Mouse (Mus musculus) fat pad, adult 2 months (tissue): ENCODE data around the gene Pkib.

Experiments
- DNase-seq: peaks from one replicate; pipeline ENCODE4 v3.0.0-alpha.2; 2011; ENCODE audit warnings: low read depth, low spot score; ENCODE audit errors: extremely low read depth

Gene Pkib

DNA sequence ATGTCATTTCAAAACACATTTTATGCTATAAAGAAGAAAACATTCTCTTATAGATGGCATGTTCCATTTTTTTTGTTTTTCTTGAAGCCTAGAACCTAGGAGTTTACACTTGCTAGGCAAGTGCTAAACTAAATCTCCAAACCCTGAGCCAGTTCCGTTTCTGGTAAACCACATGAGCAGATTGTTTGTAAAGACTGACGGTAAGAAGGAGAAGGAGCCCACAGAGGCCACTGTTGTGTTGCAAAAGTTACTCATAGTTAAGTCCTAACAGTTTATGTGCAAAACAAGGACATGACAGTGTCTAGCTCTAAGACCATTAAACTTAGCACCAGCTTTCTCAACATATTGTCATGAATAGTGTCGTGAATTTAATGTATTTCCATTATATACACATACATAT is 99.9 kb downstream of the Pkib start:
- no peak for DNase-seq

DNA sequence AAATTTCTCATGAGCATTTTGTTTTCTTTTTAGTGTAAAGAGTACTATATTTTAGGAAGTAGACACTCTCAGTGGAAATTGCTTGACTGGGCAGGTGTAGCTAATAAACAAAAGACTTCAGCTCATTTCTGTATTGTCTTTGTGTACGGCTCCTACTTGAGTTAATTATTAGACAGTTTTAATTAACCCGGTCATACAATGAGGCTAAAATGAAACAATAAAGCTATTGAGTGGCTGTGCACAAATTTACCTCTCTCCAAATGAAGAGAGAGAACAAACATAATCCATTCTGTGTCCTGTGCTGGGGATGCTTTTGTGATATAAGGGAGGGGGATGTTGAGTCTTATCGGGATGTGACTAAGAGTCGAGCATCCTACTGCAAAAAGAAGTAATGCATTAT is 109.0 kb downstream of the Pkib start:
- DNase-seq, result no peak

DNA sequence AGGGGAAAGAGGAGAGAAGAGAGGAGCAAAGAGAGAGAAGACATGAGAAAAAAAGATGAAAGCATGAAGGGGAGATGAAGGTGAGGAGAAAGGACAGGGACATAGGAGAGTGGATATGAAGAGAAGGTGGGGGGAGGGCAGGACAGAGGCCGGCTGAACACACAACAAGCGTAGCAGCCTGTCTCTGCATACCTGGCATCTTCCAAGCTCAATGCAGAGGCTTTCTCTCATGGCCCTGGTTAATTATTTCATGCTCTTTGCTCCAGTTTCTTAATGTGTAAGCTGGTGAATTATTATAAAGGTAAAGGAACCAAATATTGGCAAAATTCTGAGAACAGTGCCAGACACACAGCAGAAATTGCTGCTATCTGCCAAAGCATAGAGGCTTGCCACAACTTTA is 109.6 kb downstream of the Pkib start:
- no peak for DNase-seq

DNA sequence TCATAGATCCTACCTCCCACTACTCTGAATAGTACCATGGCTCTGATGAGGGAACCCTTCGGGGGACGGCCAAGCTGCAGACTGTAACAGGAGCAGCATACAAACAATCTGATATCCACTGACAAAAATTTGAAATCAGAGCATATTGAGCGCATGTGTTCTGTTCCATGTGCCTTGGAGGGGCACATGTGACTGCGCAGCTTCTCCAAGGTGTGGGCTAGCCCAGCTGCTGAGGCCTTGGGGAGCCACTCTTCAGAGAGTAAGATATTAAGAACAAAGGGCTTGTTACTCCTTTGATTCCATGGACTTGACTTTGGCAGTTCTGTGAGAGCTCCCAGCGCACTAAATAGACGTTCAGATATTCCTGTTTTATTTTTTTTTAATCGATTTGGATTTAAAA is 111.3 kb downstream of the Pkib start:
- DNase-seq, result no peak

DNA sequence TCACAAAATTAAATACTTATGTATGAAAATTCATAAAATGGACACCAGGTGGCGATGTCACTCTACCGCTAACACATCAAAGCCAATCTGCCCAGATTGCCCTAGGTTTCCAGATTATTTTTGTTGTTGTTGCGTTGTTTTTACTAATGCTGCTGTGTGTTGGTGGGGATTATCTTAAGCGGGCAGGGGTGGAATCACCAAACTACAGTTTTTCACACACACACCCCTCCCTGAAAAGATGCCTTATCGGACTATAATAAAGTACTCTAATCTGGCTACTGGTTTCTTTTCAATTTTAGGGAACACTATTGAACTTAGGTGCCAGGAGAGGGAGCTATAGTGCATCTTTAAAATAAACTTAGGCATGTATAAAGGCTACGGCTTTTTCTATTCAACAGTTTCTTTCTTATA is 111.8 kb downstream of the Pkib start:
- no peak for DNase-seq

DNA sequence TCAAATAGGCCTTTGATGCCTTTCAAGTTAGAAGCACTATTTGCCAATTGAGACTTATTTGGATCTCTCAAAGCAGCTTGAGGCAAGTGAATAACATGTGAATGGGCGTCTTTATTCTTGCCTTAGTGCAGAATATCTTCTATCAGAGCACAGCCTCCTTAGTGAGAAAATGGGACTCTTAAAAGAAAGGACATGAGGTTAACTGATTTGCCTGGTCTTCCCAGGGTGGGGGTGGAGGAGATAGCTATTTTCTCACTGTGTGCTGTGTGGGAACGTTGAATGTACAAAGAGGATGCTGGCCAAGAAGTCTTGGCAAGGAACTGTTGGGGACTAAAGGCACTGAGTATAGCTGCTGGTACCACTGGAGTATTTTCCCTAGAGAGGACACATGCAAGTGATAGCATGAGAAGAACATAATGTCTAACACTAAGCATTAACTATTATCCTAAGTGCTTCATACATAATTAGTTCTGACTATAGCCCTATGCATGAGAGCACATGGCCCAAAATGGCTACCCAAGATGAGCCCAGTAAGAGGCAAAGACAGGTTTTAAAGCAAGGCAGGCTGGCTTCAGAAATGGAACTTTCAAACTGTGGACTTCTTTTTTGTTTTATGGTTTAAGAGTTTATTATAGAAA is 112.5 kb downstream of the Pkib start:
- DNase-seq, result no peak

DNA sequence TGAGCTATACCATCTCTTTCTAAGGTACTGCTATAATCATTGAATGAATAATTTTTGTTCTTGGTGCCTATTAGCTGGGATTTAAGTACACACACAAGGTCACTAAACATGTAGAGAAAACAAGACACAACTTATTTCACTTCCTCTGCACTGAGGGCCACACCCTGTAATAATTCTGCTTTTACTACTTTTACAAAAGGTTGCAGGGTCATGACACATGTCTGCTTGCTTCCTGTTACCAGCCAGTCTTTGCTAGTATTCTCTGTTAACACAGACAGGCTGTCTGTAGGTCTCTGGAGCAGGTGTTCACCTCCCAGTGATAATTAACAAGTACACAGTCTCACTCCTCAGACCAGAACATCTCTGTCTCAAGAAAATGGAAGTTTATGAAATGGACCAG is 113.7 kb downstream of the Pkib start:
- DNase-seq, result no peak

DNA sequence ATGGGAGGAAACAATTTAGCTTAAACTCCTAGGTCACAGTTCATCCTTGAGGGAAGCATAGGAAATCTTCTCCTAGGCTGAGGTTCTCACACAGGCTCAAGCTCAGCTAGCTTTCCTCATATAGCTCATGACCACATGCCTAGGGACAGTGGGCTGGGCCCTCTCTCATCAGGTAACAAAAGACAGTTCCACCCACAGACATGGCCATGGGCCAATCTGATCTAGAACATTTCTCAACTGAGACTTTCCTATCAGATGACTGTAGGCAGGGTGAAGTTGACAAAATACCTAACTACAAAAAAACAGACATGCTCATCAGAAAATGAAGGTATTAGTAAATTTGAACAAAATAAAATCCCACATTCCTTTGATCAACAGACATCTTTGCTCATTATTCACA is 115.3 kb downstream of the Pkib start:
- no peak for DNase-seq

DNA sequence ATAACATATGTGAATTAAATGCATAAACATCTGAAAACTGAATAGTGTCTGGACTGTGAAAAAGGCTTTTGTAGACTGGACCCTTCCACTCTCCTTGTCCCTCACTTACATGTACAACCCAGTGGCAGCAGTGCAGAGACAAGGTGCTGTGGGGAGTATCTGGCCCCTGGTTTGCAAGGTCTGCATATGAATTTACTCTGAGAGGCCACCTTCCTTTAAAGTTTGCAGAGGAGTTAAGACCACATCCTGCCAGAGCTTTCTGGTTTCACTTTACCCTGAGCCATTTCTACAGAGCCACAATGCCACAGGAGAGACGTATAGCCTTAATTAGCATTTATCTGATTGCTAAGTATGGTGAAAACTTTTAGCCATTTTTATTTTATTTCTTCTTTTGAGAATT is 121.6 kb downstream of the Pkib start:
- no peak for DNase-seq

DNA sequence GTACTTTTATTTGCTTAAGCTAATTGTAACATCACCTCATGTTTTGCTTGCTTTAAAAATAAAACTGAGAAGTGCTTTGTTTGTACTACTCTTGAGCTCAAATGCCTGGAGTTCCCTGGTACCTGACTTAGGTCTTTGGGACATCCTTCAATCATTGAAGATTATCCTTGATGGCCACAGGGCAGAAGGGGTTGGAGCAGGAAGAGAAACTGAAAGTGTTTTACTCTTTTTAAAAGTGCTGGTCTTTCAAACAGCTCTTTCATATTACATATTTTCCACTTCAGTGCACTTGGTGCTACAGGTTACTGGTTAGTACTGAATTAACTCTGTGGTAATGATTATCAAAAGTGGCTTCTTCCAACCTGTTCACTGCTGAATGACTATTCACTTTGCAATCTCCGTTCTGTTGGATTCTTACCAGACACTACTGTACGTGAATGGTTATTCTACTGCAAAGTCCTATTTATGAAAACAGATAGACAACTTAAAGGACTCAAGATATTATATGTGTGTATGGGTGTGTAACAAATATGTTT is 123.5 kb downstream of the Pkib start:
- no peak for DNase-seq

DNA sequence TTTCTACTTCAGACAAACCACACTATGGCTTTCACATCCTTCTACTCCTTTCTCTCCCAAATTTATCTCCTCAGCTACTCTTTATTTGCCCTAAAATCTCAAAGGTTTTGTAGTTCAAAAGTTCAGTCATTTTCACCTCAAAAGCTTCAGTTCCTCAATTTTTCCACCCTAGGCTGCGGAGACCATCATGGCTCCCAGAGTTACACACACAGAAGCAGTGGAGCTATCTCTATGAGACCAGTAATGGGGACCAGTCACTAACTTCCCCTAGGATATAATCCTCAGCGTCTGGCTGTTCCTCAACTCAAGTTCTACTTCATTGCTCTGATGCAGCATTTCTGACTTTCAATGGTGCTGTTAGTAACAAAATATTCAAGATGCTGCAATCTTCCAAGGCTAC is 127.2 kb downstream of the Pkib start:
- no peak for DNase-seq

DNA sequence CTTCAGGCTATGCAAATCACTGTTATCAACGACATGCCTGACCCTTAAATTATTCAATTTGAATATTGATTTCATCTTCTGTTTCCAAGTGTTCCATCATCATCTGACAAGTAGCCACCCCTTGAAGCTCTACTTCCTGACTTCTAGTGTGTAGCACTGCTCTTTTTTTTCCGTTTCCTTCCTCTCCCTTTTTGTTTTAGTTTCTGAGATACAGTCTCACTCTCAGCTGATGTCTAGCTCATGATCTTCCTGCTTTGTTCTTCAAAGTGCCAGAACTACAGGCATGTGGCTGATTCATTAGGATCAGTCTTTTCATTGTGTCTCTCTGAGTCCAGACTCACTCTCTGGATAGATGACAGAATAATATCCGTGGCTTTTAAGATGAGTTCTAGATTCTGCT is 128.9 kb downstream of the Pkib start:
- no peak for DNase-seq

DNA sequence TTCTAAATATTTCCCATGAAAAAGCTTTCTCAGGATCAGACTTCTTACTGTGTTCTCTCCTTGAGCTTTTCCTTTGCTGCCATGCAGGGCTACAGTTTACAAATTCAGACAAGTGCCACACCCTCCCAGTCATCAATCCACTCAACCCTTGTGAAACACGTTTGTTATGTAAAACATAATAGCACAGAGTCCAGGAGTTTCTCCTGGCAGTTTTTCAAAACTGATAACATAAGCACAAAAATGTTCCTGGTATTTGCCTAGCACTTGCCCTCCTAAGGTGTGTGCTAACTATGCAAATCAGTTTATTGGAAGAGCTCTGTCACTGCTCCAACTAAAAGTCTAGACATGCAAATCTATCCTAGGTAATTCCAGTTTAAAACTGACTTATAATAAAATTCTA is 131.3 kb downstream of the Pkib start:
- DNase-seq, result no peak

DNA sequence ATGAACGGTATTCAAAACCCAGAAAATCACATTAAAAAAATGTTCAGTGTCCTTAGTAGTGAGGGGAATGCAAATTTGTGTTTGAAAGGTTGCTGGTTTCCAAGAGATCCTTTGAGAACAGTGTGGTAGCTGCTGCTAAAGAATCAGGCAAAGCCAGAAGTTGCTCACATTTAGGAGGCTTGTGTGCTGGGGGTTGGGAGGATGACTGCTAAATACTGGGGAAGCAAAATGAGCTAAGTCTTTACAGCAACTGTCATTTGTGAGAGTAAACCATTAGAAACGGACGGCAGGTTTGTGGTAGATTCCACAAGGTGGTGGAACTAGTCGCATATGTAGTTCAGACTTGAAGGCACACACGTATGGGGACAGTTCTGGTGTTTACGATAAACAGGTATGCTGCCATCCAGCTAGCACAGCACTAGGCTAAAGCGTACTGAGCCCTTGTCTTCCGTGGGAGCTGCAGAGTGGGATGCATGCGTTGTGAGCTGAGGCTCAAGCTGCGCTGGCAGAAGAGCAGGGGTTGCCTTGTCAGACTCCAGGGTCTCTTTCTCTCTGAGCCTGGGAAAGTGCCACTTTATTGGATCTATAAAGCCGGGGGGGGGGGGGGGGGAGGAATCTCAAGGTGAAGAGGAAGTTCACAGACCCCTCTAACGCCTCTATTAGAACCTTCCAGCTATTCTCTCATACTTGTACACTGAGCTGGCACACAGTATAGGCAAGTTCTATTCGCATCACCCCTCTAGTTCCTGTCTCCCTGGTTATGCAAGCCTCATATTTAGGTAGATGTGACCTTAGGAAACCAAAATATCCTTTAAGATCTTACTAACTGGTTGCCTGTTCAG is 151.7 kb downstream of the Pkib start:
- no peak for DNase-seq

DNA sequence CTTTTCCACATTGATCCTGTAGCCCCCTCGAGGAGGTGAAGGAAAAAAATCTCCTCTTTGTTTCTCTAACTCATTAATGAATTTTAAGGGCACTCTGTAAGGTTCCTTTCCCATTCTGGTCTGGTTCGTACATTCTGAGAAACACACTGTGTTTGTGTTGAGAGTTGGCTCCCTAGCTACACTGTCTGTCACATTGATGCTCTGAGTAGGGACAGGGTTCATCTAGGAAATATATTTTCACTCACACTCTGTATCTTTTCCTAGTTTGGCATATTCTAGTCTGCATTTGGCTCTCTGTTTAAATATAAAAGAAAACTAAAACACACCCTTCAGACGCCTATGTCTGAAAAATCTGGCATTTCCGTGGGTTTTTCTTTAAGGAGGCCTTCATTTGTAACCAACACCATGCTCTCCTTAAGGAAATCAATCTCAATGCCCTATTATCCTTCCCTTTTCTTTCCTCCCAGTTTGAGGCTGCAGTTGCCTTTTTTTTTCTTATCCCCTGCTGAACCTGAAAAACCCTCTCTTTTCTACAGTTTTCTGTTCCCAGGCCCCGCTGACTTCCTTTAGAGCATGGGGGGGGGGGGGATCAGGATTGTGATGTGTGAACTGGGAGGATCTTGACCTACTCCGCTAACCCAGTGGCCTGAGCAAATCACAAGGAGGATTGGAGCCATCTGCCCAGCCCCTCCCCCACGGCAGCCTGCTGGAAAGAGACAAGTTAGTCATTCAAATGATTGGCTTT is 152.5 kb downstream of the Pkib start:
- no peak for DNase-seq

DNA sequence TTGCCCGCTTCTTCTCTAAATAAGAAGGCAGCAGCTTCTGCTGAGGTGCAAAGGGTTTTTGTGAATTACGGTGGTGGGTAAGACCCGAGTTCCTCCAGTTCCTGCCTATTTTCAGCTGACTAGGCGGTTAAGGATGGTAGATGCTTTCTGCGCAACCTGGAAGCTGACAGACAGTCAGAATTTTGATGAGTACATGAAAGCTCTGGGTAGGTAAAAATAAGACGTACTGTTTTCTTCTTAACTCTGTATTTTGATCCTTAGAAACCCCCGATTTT is 153.0 kb downstream of the Pkib start, which contains the start of gene Fabp7:
Gene Fabp7, plus strand, starts transcription at position 6 of the 275 bp plus-strand sequence.
- DNase-seq, result no peak

DNA sequence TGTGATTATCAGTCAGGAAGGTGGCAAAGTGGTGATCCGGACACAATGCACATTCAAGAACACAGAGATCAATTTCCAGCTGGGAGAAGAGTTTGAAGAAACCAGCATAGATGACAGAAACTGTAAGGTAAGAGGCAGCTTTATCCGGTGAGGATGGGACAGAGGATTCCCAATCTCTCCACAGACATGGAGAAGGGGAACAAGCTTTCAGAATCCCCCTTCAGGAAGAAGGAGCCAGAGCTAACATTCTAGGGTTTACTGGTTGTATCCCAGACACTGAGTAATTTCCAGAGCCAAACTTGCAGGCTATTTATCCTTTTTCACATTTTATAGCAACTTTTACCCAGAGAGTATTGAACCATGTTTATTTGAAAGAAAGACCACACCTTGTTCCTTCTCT is 153.8 kb downstream of the Pkib start:
- DNase-seq, result no peak
